Mouse (Mus musculus): Measurements from ENCODE around the gene Nlrc4. TPM values are rescaled to one million over a fixed set of nuclear protein-coding genes. Genes with fewer than 3 reads are reported as not detected.
A peak's percentile ranks its signal among the peaks of the same experiment; 100 is the strongest.

Nlrc4 gene
- polyA plus RNA-seq, 1 experiment from 2014 or later: 0.40 TPM

DNA sequence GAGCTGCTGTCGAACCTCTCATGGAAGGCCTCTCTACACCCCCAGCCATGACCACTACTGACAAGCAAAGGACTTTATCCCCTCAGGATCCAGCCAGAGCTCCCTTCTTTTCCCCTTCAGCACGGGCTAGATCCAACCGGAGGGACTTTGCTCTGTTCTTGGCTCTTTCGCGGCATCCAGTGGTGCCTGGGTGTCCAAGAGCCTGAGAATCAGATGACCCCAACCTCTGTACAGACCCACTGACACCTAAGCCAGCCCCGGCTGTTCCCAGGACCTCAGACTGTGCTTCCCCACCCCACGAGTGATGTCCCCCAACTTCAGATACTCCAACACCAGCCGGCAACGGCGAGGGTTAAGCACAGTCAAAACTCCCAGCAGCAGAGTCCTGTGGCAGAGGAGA is 9.2 kb downstream of the Nlrc4 start:
- Histone ChIP-seq H3K36me3 (ENCODE audit: control insufficient read depth, insufficient read depth, low read length) (no peaks in the 10 kb centered on the region), H3K4me3 (ENCODE audit: low read depth, low read length) (no peak overlapping the region), H3K9me3 (ENCODE audit: control insufficient read depth, low read length) (no peaks in the 10 kb centered on the region), H3K27ac (ENCODE audit: low read depth, low read length) (no peak overlapping the region), H3K27me3 (replicated peaks; ENCODE audit: control insufficient read depth, insufficient read depth, low read length) (no peaks in the 10 kb centered on the region), H3K4me1 (replicated peaks; ENCODE audit: control insufficient read depth, insufficient read depth, low read length) (no peaks in the 10 kb centered on the region), H3K9ac (ENCODE audit: low read depth, low read length) (no peak overlapping the region), H3K4me2 (no peak overlapping the region)
- no peak for DNase-seq (ENCODE audit: low spot score)
- WGBS: 86% methylated on average over 10 of the region's 10 CpGs
- no peak for ATAC-seq (replicated peaks; ENCODE audit: low FRiP score)

DNA sequence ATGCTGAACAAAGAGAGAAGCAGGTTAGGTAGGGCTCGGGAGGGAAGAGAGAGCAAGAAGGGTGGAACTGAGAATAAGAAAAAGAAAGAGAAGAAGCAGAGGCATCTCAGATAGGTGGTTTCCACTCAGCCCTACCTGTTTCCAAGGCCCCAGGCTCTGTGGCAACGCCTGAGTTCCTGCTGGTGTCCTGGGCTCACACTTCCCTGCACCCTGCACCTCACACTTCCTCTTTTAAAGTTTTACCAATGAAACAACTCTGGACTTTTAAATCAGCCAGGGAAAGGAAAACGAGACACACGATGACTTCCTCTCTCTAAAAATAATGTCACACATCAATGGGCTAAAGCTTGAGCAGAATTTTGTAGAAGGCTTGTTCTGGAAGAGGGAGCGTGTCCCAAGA is 18.5 kb downstream of the Nlrc4 start:
- Histone ChIP-seq H3K4me1 (replicated peaks; ENCODE audit: control insufficient read depth, insufficient read depth, low read length) (no peaks in the 10 kb centered on the region), H3K4me2 (no peak overlapping the region), H3K27ac (ENCODE audit: low read depth, low read length) (no peak overlapping the region), H3K9me3 (ENCODE audit: control insufficient read depth, low read length) (no peaks in the 10 kb centered on the region), H3K9ac (ENCODE audit: low read depth, low read length) (no peak overlapping the region), H3K27me3 (replicated peaks; ENCODE audit: control insufficient read depth, insufficient read depth, low read length) (no peaks in the 10 kb centered on the region), H3K36me3 (ENCODE audit: control insufficient read depth, insufficient read depth, low read length) (no peaks in the 10 kb centered on the region), H3K4me3 (ENCODE audit: low read depth, low read length) (no peak overlapping the region)
- ATAC-seq (replicated peaks; ENCODE audit: low FRiP score) (no peak), DNase-seq (ENCODE audit: low spot score) (no peak)
- WGBS: 44% methylated on average over 5 of the region's 5 CpGs

DNA sequence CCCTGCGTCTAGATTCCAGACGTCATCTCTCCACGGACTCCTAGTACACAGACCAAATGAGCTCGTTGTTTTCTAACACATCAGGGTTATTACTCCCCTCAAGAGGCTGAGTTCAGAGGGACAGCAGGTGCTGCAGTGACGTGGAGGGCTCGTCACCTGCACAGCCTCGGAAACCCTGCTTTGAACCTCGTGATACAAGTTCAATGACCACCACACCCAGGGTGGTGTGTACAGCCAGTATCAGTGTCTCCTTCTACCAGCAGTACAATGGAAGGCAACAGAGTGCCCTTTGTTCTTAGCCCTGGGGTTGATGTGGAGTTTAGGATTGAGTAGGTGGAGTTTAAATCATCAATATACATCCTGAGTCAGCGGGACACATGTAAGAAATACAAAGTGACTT is 21.2 kb downstream of the Nlrc4 start:
- H3K36me3 ChIP-seq (ENCODE audit: control insufficient read depth, insufficient read depth, low read length): no peaks in the 10 kb centered on the region
- H3K4me3 ChIP-seq (ENCODE audit: low read depth, low read length): no peak overlapping the region
- H3K4me2 ChIP-seq: no peak overlapping the region
- H3K27me3 ChIP-seq (replicated peaks; ENCODE audit: control insufficient read depth, insufficient read depth, low read length): no peaks in the 10 kb centered on the region
- no peak for DNase-seq (ENCODE audit: low spot score)
- no peaks in the 10 kb centered on the region for H3K9me3 ChIP-seq (ENCODE audit: control insufficient read depth, low read length)
- WGBS: 88% methylated on average over 9 of the region's 9 CpGs
- H3K9ac ChIP-seq (ENCODE audit: low read depth, low read length): no peak overlapping the region
- no peak for ATAC-seq (replicated peaks; ENCODE audit: low FRiP score)
- no peak overlapping the region for H3K27ac ChIP-seq (ENCODE audit: low read depth, low read length)
- no peaks in the 10 kb centered on the region for H3K4me1 ChIP-seq (replicated peaks; ENCODE audit: control insufficient read depth, insufficient read depth, low read length)

DNA sequence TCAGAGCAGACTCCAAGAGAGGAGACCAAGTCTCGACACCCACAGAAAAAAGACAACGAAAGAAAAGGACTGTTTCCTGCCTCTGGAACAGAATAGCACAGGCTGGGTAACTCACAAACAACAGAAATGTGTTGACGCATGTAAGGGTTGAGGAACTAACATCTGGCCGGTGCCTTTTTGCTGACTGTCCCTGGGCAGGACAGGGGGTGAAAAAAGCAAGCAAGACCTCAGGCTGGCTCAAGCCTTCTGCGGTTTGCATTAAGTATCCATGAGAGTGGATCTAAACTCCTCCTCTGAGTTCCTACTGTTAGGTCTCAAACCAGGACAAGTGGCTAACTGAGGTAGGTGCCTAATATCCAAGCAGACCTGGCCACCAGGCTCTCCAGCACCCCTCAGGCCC is 26.3 kb downstream of the Nlrc4 start:
- Histone ChIP-seq H3K4me2 (no peak overlapping the region), H3K9me3 (ENCODE audit: control insufficient read depth, low read length) (no peaks in the 10 kb centered on the region), H3K9ac (ENCODE audit: low read depth, low read length) (no peak overlapping the region), H3K27ac (ENCODE audit: low read depth, low read length) (no peak overlapping the region), H3K4me1 (replicated peaks; ENCODE audit: control insufficient read depth, insufficient read depth, low read length) (no peaks in the 10 kb centered on the region), H3K27me3 (replicated peaks; ENCODE audit: control insufficient read depth, insufficient read depth, low read length) (no peaks in the 10 kb centered on the region), H3K36me3 (ENCODE audit: control insufficient read depth, insufficient read depth, low read length) (no peaks in the 10 kb centered on the region), H3K4me3 (ENCODE audit: low read depth, low read length) (no peak overlapping the region)
- WGBS: 83% methylated on average over 5 of the region's 5 CpGs
- ATAC-seq (replicated peaks; ENCODE audit: low FRiP score) (no peak), DNase-seq (ENCODE audit: low spot score) (no peak)

DNA sequence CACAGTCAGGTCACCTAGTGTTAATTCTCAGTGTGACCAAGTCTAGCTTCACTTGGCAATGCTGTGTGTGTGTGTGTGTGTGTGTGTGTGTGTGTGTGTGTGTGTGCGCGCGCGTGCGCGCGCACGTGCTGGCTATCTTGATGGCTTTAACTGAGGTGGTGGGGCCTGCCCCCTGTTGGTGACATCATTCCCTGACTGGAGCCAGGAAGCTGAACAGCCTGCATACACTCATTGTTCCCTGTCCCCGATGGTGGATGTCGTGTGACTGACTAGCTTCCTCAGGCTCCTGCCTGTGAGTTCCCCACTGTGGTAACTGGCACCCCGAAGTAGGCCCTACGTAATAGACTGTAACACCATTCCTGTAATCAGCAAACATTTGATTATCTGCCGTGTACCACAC is 27.5 kb downstream of the Nlrc4 start:
- no peak overlapping the region for H3K4me3 ChIP-seq (ENCODE audit: low read depth, low read length)
- ATAC-seq (replicated peaks; ENCODE audit: low FRiP score): 0 out of 2 replicates have a peak, but pooled peaks have one; percentile 23
- H3K4me2 ChIP-seq: no peak overlapping the region
- no peak overlapping the region for H3K9ac ChIP-seq (ENCODE audit: low read depth, low read length)
- no peaks in the 10 kb centered on the region for H3K27me3 ChIP-seq (replicated peaks; ENCODE audit: control insufficient read depth, insufficient read depth, low read length)
- no peaks in the 10 kb centered on the region for H3K9me3 ChIP-seq (ENCODE audit: control insufficient read depth, low read length)
- no peak for DNase-seq (ENCODE audit: low spot score)
- WGBS: 70% methylated on average over 11 of the region's 13 CpGs
- peaks cover 3% of the 10 kb centered on the region for H3K36me3 ChIP-seq (ENCODE audit: control insufficient read depth, insufficient read depth, low read length)
- H3K4me1 ChIP-seq (replicated peaks; ENCODE audit: control insufficient read depth, insufficient read depth, low read length): no peaks in the 10 kb centered on the region
- H3K27ac ChIP-seq (ENCODE audit: low read depth, low read length): no peak overlapping the region

DNA sequence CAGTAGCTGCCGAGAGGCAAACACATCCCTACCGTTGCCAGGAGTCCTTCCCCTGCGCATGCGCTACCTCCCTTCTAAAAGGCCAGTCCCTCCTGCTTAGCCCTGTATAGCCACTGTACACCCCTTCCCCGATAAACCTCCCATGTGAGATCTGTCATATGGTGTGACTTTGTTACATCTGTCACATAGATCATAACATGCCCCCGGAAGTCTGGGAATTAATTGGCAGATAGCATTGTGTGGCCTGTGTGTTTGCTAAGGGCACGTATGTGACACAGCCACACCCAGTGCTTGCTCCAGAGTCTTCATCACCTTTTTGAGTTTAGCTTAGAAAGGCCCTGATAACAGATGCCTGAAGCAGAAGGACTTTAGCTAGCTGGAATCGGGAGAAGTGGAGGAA is 28.9 kb downstream of the Nlrc4 start:
- Histone ChIP-seq H3K4me2 (no peak overlapping the region), H3K27ac (ENCODE audit: low read depth, low read length) (no peak overlapping the region), H3K27me3 (replicated peaks; ENCODE audit: control insufficient read depth, insufficient read depth, low read length) (no peaks in the 10 kb centered on the region), H3K9ac (ENCODE audit: low read depth, low read length) (no peak overlapping the region), H3K36me3 (ENCODE audit: control insufficient read depth, insufficient read depth, low read length) (peaks cover 3% of the 10 kb centered on the region), H3K4me1 (replicated peaks; ENCODE audit: control insufficient read depth, insufficient read depth, low read length) (no peaks in the 10 kb centered on the region), H3K4me3 (ENCODE audit: low read depth, low read length) (no peak overlapping the region), H3K9me3 (ENCODE audit: control insufficient read depth, low read length) (no peaks in the 10 kb centered on the region)
- ATAC-seq (replicated peaks; ENCODE audit: low FRiP score) (no peak), DNase-seq (ENCODE audit: low spot score) (no peak)
- WGBS: 79% methylated on average over 8 of the region's 8 CpGs

DNA sequence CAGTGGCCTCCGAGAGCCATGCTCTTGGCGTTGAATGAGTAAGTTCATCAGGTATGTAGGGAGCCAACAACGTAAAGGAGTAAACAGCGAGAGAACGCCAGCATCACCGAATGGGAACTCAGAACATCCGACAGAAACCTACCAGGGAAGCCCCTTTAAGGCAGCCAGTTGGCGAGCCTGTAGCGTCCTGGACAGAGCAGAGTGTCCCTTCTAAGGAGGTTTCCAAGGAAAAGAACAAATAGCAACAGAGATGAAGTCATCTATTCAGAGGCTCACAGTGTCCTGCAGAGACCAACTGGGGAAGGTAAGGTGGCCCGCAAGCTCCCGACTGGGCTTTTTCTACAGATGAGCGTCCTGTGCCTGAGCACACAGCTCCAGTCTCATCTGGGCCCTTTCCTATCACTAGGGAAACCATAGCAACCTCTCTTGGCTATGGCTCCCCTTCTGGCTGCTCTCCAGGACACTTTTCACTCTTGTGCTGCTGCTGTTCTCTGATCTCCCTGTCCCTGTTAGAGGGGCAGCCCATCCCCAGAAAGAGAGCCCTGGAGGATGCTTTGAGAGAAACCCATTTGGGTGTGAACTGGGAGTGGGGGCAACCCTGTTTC is 34.4 kb downstream of the Nlrc4 start:
- DNase-seq (ENCODE audit: low spot score): no peak
- no peaks in the 10 kb centered on the region for H3K27me3 ChIP-seq (replicated peaks; ENCODE audit: control insufficient read depth, insufficient read depth, low read length)
- no peak overlapping the region for H3K4me2 ChIP-seq
- H3K9ac ChIP-seq (ENCODE audit: low read depth, low read length): no peak overlapping the region
- H3K27ac ChIP-seq (ENCODE audit: low read depth, low read length): no peak overlapping the region
- ATAC-seq (replicated peaks; ENCODE audit: low FRiP score): no peak
- H3K9me3 ChIP-seq (ENCODE audit: control insufficient read depth, low read length): no peaks in the 10 kb centered on the region
- WGBS: 91% methylated on average over 12 of the region's 12 CpGs
- H3K4me1 ChIP-seq (replicated peaks; ENCODE audit: control insufficient read depth, insufficient read depth, low read length): no peaks in the 10 kb centered on the region
- no peak overlapping the region for H3K4me3 ChIP-seq (ENCODE audit: low read depth, low read length)
- H3K36me3 ChIP-seq (ENCODE audit: control insufficient read depth, insufficient read depth, low read length): peaks cover 21% of the 10 kb centered on the region

DNA sequence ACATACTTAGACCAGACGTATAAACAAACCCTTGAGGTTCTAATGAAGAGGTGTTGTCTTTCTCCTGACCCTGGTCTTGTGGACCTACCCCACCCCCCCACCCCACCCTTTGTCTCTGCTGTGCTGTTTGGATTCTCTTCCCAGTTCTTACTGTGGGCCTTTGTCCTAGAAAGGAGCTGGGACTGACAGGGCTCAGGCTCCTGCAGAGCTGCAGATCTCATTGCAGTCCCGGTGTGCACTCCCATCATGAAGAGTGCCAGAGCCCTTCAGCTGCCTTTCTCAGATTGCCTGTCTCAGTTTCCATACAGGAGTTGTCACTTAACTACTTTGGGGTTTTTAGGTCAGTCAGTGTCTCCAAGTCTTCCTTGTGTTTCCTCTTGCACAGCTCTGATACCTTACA is 38.3 kb downstream of the Nlrc4 start:
- peaks cover 24% of the 10 kb centered on the region; the same call in 1 of the 2 replicates for H3K36me3 ChIP-seq (ENCODE audit: control insufficient read depth, insufficient read depth, low read length)
- WGBS: 85% methylated on average over 2 of the region's 2 CpGs
- H3K27ac ChIP-seq (ENCODE audit: low read depth, low read length): no peak overlapping the region
- H3K9me3 ChIP-seq (ENCODE audit: control insufficient read depth, low read length): no peaks in the 10 kb centered on the region
- DNase-seq (ENCODE audit: low spot score) (no peak), ATAC-seq (replicated peaks; ENCODE audit: low FRiP score) (no peak)
- H3K4me2 ChIP-seq: no peak overlapping the region
- no peaks in the 10 kb centered on the region for H3K4me1 ChIP-seq (replicated peaks; ENCODE audit: control insufficient read depth, insufficient read depth, low read length)
- no peaks in the 10 kb centered on the region for H3K27me3 ChIP-seq (replicated peaks; ENCODE audit: control insufficient read depth, insufficient read depth, low read length)
- no peak overlapping the region for H3K4me3 ChIP-seq (ENCODE audit: low read depth, low read length)
- no peak overlapping the region for H3K9ac ChIP-seq (ENCODE audit: low read depth, low read length)

DNA sequence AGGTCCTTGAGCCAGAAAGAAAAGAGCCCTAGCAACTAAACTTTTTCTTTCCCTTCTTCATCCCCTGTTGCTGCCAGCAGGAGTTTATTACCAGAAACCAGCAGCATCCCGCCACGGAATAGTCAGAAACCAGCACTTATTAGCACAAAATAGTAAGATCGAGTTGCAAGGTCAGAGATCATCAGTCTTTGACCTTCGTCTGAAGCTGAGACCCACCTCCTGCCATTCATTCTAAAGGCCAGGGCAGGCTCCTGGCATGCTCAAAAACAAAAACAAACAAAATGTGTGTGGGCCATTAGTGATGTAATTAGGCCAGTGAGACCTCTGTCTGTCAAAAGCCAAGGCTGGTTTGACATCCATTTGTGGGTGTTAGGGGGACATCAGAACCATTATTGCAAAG is 40.8 kb downstream of the Nlrc4 start:
- Histone ChIP-seq H3K27me3 (replicated peaks; ENCODE audit: control insufficient read depth, insufficient read depth, low read length) (no peaks in the 10 kb centered on the region), H3K4me1 (replicated peaks; ENCODE audit: control insufficient read depth, insufficient read depth, low read length) (no peaks in the 10 kb centered on the region), H3K36me3 (ENCODE audit: control insufficient read depth, insufficient read depth, low read length) (peaks cover 24% of the 10 kb centered on the region), H3K9ac (ENCODE audit: low read depth, low read length) (no peak overlapping the region), H3K9me3 (ENCODE audit: control insufficient read depth, low read length) (no peaks in the 10 kb centered on the region), H3K27ac (ENCODE audit: low read depth, low read length) (no peak overlapping the region), H3K4me2 (no peak overlapping the region), H3K4me3 (ENCODE audit: low read depth, low read length) (no peak overlapping the region)
- DNase-seq (ENCODE audit: low spot score) (no peak), ATAC-seq (replicated peaks; ENCODE audit: low FRiP score) (no peak)
- WGBS: 72% methylated on average over 4 of the region's 4 CpGs

Measured in liver, embryonic 11.5 days (tissue).